14 mouse cellular contexts compared by ENCODE assay signal in the genomic region with DNA sequence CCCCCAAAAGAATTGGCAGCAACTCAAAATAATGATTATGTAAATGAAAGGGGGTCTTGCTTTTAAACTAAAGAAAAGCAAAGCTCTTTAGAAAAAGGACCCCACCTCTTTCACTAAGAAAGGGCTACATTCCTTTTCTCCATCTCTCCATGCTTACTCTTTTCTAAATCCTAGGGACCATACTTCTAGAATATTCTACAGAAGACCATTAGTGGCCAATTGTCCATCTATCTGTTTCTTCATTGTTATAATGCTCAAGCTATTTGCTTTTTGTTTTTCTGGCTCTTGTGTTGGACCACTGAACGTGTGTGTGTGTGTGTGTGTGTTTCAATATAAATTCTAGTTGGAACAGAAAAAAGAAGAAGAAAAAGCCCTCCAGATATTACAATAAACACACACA.
DNase-seq lines count a peak whose midpoint lies in the region; ATAC-seq lines count a peak whose summit lies in the region.
"Had no signal": no experiment of that assay in that cellular context is flagged by ENCODE, and none has a peak within 500 bp of the region (broad histone marks: within the 10 kb centered on the region; RNA-seq: fewer than 3 reads in every experiment).

No protein-coding gene starts in this region.

- no peak; the same call in 1 of the 2 replicates for ATAC-seq in midbrain, embryonic 16.5 days
- ATAC-seq in forebrain, embryonic 14.5 days = peak; percentile 2
- no peak for ATAC-seq in hindbrain, embryonic 12.5 days (ENCODE audit: low FRiP score)
- ATAC-seq in midbrain, embryonic 14.5 days (ENCODE audit: low FRiP score, low TSS enrichment) = peak; percentile 1; the same call in 1 of the 2 replicates
- ATAC-seq in intestine, embryonic 16.5 days = no peak
- ATAC-seq: liver, embryonic 12.5 days had no signal

- 32% methylated on average over 1 of the region's 1 CpGs for WGBS in midbrain, embryonic 10.5 days
- 8% methylated on average over 1 of the region's 1 CpGs for WGBS in midbrain, embryonic 16.5 days
- WGBS in forebrain, embryonic 14.5 days = 3% methylated on average over 1 of the region's 1 CpGs
- 26% methylated on average over 1 of the region's 1 CpGs for WGBS in hindbrain, embryonic 12.5 days
- WGBS in midbrain, embryonic 14.5 days = 0% methylated on average over 1 of the region's 1 CpGs
- WGBS in intestine, embryonic 16.5 days = 75% methylated on average over 1 of the region's 1 CpGs

- H3K27ac ChIP-seq in midbrain, embryonic 10.5 days (replicated peaks) = peak overlapping the region; percentile 76
- H3K27ac ChIP-seq in midbrain, embryonic 16.5 days (ENCODE audit: low read length) = no peak overlapping the region
- peak overlapping the region; percentile 95 for H3K27ac ChIP-seq in forebrain, embryonic 14.5 days (ENCODE audit: low read depth, low read length)
- peak overlapping the region; percentile 73 for H3K27ac ChIP-seq in hindbrain, embryonic 12.5 days
- H3K27ac ChIP-seq in midbrain, embryonic 14.5 days (replicated peaks; ENCODE audit: low read depth, low read length) = peak overlapping the region; percentile 71
- no peak overlapping the region for H3K27ac ChIP-seq in intestine, embryonic 16.5 days (ENCODE audit: low read length)
- H3K27ac ChIP-seq: kidney, postnatal 0 days; liver, embryonic 12.5 days had no signal

- H3K27me3 ChIP-seq in midbrain, embryonic 10.5 days (ENCODE audit: low read depth, poor library complexity, severe bottlenecking) = peaks cover 25% of the 10 kb centered on the region
- H3K27me3 ChIP-seq in midbrain, embryonic 16.5 days (ENCODE audit: control insufficient read depth, insufficient read depth, low read depth, low read length) = no peaks in the 10 kb centered on the region
- no peaks in the 10 kb centered on the region for H3K27me3 ChIP-seq in forebrain, embryonic 14.5 days (replicated peaks; ENCODE audit: control insufficient read depth, insufficient read depth, low read length)
- no peaks in the 10 kb centered on the region for H3K27me3 ChIP-seq in hindbrain, embryonic 12.5 days
- H3K27me3 ChIP-seq in midbrain, embryonic 14.5 days (ENCODE audit: control insufficient read depth, insufficient read depth, low read length) = no peaks in the 10 kb centered on the region
- H3K27me3 ChIP-seq in intestine, embryonic 16.5 days (replicated peaks; ENCODE audit: control insufficient read depth, insufficient read depth, low read length) = no peaks in the 10 kb centered on the region
- H3K27me3 ChIP-seq: liver, embryonic 12.5 days; megakaryocyte, embryonic 14.5 days had no signal

- H3K9ac ChIP-seq in midbrain, embryonic 16.5 days (ENCODE audit: low read depth, low read length) = no peak overlapping the region
- no peak overlapping the region for H3K9ac ChIP-seq in forebrain, embryonic 14.5 days (ENCODE audit: low read length)
- no peak overlapping the region for H3K9ac ChIP-seq in hindbrain, embryonic 12.5 days
- H3K9ac ChIP-seq in midbrain, embryonic 14.5 days (replicated peaks; ENCODE audit: low read length) = no peak overlapping the region
- H3K9ac ChIP-seq in intestine, embryonic 16.5 days (ENCODE audit: low read depth, low read length) = no peak overlapping the region
- H3K9ac ChIP-seq: liver, embryonic 12.5 days had no signal

- H3K4me2 ChIP-seq in midbrain, embryonic 16.5 days (ENCODE audit: low read length) = no peak overlapping the region
- H3K4me2 ChIP-seq in forebrain, embryonic 14.5 days (ENCODE audit: low read length) = no peak overlapping the region
- H3K4me2 ChIP-seq in hindbrain, embryonic 12.5 days (replicated peaks) = no peak overlapping the region
- H3K4me2 ChIP-seq in midbrain, embryonic 14.5 days (ENCODE audit: low read length) = no peak overlapping the region
- no peak overlapping the region for H3K4me2 ChIP-seq in intestine, embryonic 16.5 days (ENCODE audit: low read depth, low read length)
- H3K4me2 ChIP-seq: liver, embryonic 12.5 days had no signal

- DNase-seq in midbrain, embryonic 10.5 days (ENCODE audit: low spot score) = no peak
- peak; percentile 83 for DNase-seq in forebrain, embryonic 14.5 days (ENCODE audit: low spot score)
- DNase-seq in midbrain, embryonic 14.5 days = peak; percentile 36
- no peak for DNase-seq in right cerebral cortex, adult 18-20 months
- DNase-seq: kidney, adult 11 months; lung, postnatal 14 days; thymus, postnatal 25 days had no signal

- peaks cover 54% of the 10 kb centered on the region for H3K4me1 ChIP-seq in midbrain, embryonic 10.5 days
- H3K4me1 ChIP-seq in midbrain, embryonic 16.5 days (ENCODE audit: control insufficient read depth, insufficient read depth, low read length) = 0 out of 2 replicates have a peak, but pooled peaks cover 2% of the 10 kb centered on the region
- peaks cover 19% of the 10 kb centered on the region for H3K4me1 ChIP-seq in forebrain, embryonic 14.5 days (ENCODE audit: control insufficient read depth, insufficient read depth, low read length)
- peaks cover 14% of the 10 kb centered on the region for H3K4me1 ChIP-seq in hindbrain, embryonic 12.5 days
- H3K4me1 ChIP-seq in midbrain, embryonic 14.5 days (ENCODE audit: control insufficient read depth, insufficient read depth, low read length) = peaks cover 8% of the 10 kb centered on the region; the same call in 1 of the 2 replicates
- H3K4me1 ChIP-seq in intestine, embryonic 16.5 days (ENCODE audit: control insufficient read depth, insufficient read depth, low read length) = peaks cover 4% of the 10 kb centered on the region; the same call in 1 of the 2 replicates
- H3K4me1 ChIP-seq: liver, embryonic 12.5 days; megakaryocyte, embryonic 14.5 days had no signal

- no peaks in the 10 kb centered on the region for H3K9me3 ChIP-seq in midbrain, embryonic 10.5 days (replicated peaks)
- no peaks in the 10 kb centered on the region for H3K9me3 ChIP-seq in midbrain, embryonic 16.5 days (replicated peaks; ENCODE audit: control insufficient read depth, low read length, poor library complexity, severe bottlenecking)
- H3K9me3 ChIP-seq in forebrain, embryonic 14.5 days (replicated peaks; ENCODE audit: control insufficient read depth, low read length) = no peaks in the 10 kb centered on the region
- H3K9me3 ChIP-seq in hindbrain, embryonic 12.5 days (replicated peaks) = no peaks in the 10 kb centered on the region
- H3K9me3 ChIP-seq in midbrain, embryonic 14.5 days (ENCODE audit: control insufficient read depth, low read length) = no peaks in the 10 kb centered on the region
- H3K9me3 ChIP-seq in intestine, embryonic 16.5 days (ENCODE audit: control insufficient read depth, low read length) = no peaks in the 10 kb centered on the region
- H3K9me3 ChIP-seq: limb, embryonic 10.5 days; liver, embryonic 12.5 days had no signal

- no peaks in the 10 kb centered on the region for H3K36me3 ChIP-seq in midbrain, embryonic 10.5 days
- H3K36me3 ChIP-seq in midbrain, embryonic 16.5 days (ENCODE audit: control insufficient read depth, insufficient read depth, low read length) = no peaks in the 10 kb centered on the region
- H3K36me3 ChIP-seq in forebrain, embryonic 14.5 days (ENCODE audit: control insufficient read depth, insufficient read depth, low read length) = no peaks in the 10 kb centered on the region
- no peaks in the 10 kb centered on the region for H3K36me3 ChIP-seq in hindbrain, embryonic 12.5 days
- no peaks in the 10 kb centered on the region for H3K36me3 ChIP-seq in midbrain, embryonic 14.5 days (ENCODE audit: control insufficient read depth, insufficient read depth, low read length)
- H3K36me3 ChIP-seq in intestine, embryonic 16.5 days (ENCODE audit: control insufficient read depth, insufficient read depth, low read length) = no peaks in the 10 kb centered on the region
- H3K36me3 ChIP-seq: limb, embryonic 10.5 days; liver, embryonic 12.5 days had no signal

- no peak overlapping the region for H3K4me3 ChIP-seq in midbrain, embryonic 10.5 days
- H3K4me3 ChIP-seq in midbrain, embryonic 16.5 days (ENCODE audit: low read depth, low read length) = no peak overlapping the region
- no peak overlapping the region for H3K4me3 ChIP-seq in forebrain, embryonic 14.5 days (ENCODE audit: low read depth, low read length)
- no peak overlapping the region for H3K4me3 ChIP-seq in hindbrain, embryonic 12.5 days
- H3K4me3 ChIP-seq in midbrain, embryonic 14.5 days (replicated peaks; ENCODE audit: low read depth, low read length) = no peak overlapping the region
- no peak overlapping the region for H3K4me3 ChIP-seq in intestine, embryonic 16.5 days (ENCODE audit: low read length)
- H3K4me3 ChIP-seq: limb, embryonic 10.5 days; liver, embryonic 12.5 days; megakaryocyte, embryonic 14.5 days had no signal

Comparison
In these comparisons a context has a peak if more than half of its experiments do, and no peak if none do; other contexts are left out.
1. DNase-seq: peak in forebrain, embryonic 14.5 days (single experiment) and midbrain, embryonic 14.5 days (single experiment); none in midbrain, embryonic 10.5 days (single experiment) and right cerebral cortex, adult 18-20 months (single experiment).
2. H3K27ac ChIP-seq: peak in midbrain, embryonic 10.5 days (single experiment), forebrain, embryonic 14.5 days (single experiment), hindbrain, embryonic 12.5 days (single experiment) and midbrain, embryonic 14.5 days (single experiment); none in midbrain, embryonic 16.5 days (single experiment) and intestine, embryonic 16.5 days (single experiment).
3. ATAC-seq: peak in forebrain, embryonic 14.5 days (single experiment) and midbrain, embryonic 14.5 days (single experiment); none in midbrain, embryonic 16.5 days (single experiment), hindbrain, embryonic 12.5 days (single experiment) and intestine, embryonic 16.5 days (single experiment).